Mouse (Mus musculus) adipose tissue, adult 10 weeks (tissue): ENCODE data around the gene Rpl35. TPM values are rescaled to one million over a fixed set of nuclear protein-coding genes. Genes with fewer than 3 reads are reported as not detected.

ENCODE experiments used
- polyA plus RNA-seq: library from polyadenylated mRNA; stranded (reverse); fragments of 350-450 nt; fragmentation: Illumina TruSeq; extraction: RNeasy Lipid Tissue Mini Kit (QIAGEN cat#74804); gene quantifications from one replicate; pipeline ENCODE4 v1.2.3, GENCODE M21; 2014; ENCODE audit warnings: low read depth, low replicate concordance

The Rpl35 gene
- polyA plus RNA-seq = 480 TPM

GRCm38 (mm10) chr2:39005574-39006079, at the start of gene Rpl35:
TSS of gene Rpl35 (minus strand) at chr2:39005624.

GRCm38 (mm10) chr2:39004880-39005435, 466 bp downstream of the Rpl35 start, which contains the start of gene Arpc5l:
TSS of gene Arpc5l (plus strand) at chr2:39005348.

GRCm38 (mm10) chr2:38997386-38998374, 7.7 kb downstream of the Rpl35 start, which contains the start of gene Wdr38:
TSS of gene Wdr38 (plus strand) at chr2:38997476.

Other genes with a start within 250 kb of the Rpl35 start
- 5.2 TPM for gene Nr6a1, start 77.9 kb downstream of the Rpl35 start, polyA plus RNA-seq
- 3.4 TPM for gene Olfml2a, start 73.6 kb downstream of the Rpl35 start, polyA plus RNA-seq
- 2.7 TPM for gene Wdr38, start 8.1 kb downstream of the Rpl35 start, polyA plus RNA-seq
- 96.9 TPM for gene Arpc5l, start 276 bp downstream of the Rpl35 start, polyA plus RNA-seq
- 26.6 TPM for gene Golga1, start 59.9 kb upstream of the Rpl35 start, polyA plus RNA-seq
- 6.4 TPM for gene Scai, start 185.1 kb upstream of the Rpl35 start, polyA plus RNA-seq
- gene Ppp6c, start 220.8 kb upstream of the Rpl35 start, polyA plus RNA-seq = 52.5 TPM